Mouse (Mus musculus) liver, adult 2 months (tissue): ENCODE data around the gene Nup62.

Experiments
- CTCF ChIP-seq: fragments of 200-500 bp; IDR thresholded peaks from 2 replicates; pipeline ENCODE4 v1.5.1; 2011; ENCODE audit warnings: low read depth, low read length, control low read depth
- POLR2A ChIP-seq: fragments of 200-500 bp; IDR thresholded peaks from 2 replicates; pipeline ENCODE4 v1.6.1; 2011; ENCODE audit warnings: low read length, control low read depth; ENCODE audit not compliant: insufficient read depth; ENCODE audit errors: extremely low read depth

- TF ChIP-seq CTCF: peak; percentile 68
- TF ChIP-seq POLR2A: no peak
These were observed 9.0 kb downstream of the Nup62 start for GRCm38 (mm10) chr7:44824872-44825271.
